Mouse (Mus musculus) heart, embryonic 14.5 days (tissue): ENCODE data around the gene Cd248. TPM values are rescaled to one million over a fixed set of nuclear protein-coding genes. Genes with fewer than 3 reads are reported as not detected.
A peak's percentile ranks its signal among the peaks of the same experiment; 100 is the strongest.

Experiments used
- ATAC-seq: fragments of 200-750 bp; cut with Nextera tagmentation; 2 replicates; pipeline ENCODE4 v1.8.0; 2017; ENCODE audit warnings: low read depth, moderate TSS enrichment; ENCODE audit not compliant: insufficient number of reproducible peaks, insufficient read depth, low FRiP score
- H3K27ac ChIP-seq, 2 experiments: fragments of 200-500 bp in 1 of 2; fragments of 300-500 bp in 1 of 2; sonication (generic) in 1 of 2; replicated peaks in 1 of 2; 2 replicates each; pipeline ENCODE4 v1.5.1; 2012 to 2014; ENCODE audit warnings: low read depth in 2 of 2, low read length in 2 of 2, control low read depth in 1 of 2, mild to moderate bottlenecking in 1 of 2, mixed read lengths in 1 of 2; ENCODE audit not compliant: control insufficient read depth in 1 of 2, insufficient read depth in 1 of 2
- H3K27me3 ChIP-seq: fragments of 300-500 bp; sonication (generic); 2 replicates; pipeline ENCODE4 v1.6.1; 2014; ENCODE audit warnings: mild to moderate bottlenecking, low read length, control low read depth; ENCODE audit not compliant: control insufficient read depth, insufficient read depth
- H3K36me3 ChIP-seq: fragments of 300-500 bp; sonication (generic); 2 replicates; pipeline ENCODE4 v1.6.1; 2014; ENCODE audit warnings: mild to moderate bottlenecking, control low read depth, low read length, mixed read lengths; ENCODE audit not compliant: control insufficient read depth, insufficient read depth
- H3K4me1 ChIP-seq, 2 experiments: fragments of 200-500 bp in 1 of 2; fragments of 300-500 bp in 1 of 2; sonication (generic) in 1 of 2; 2 replicates each; pipeline ENCODE4 v1.6.1; 2012 to 2014; ENCODE audit warnings: low read length in 2 of 2, control low read depth in 1 of 2, mixed read lengths in 1 of 2; ENCODE audit not compliant: control insufficient read depth in 2 of 2, insufficient read depth in 2 of 2
- H3K4me2 ChIP-seq: fragments of 300-500 bp; sonication (generic); 2 replicates; pipeline ENCODE4 v1.6.1; 2014; ENCODE audit warnings: mild to moderate bottlenecking, low read length
- H3K4me3 ChIP-seq, 2 experiments: fragments of 200-500 bp in 1 of 2; fragments of 300-500 bp in 1 of 2; sonication (generic) in 1 of 2; 2 replicates each; pipeline ENCODE4 v1.5.1; 2012 to 2014; ENCODE audit warnings: low read length in 2 of 2, mild to moderate bottlenecking in 2 of 2, control low read depth in 1 of 2, low read depth in 1 of 2, moderate library complexity in 1 of 2; ENCODE audit not compliant: control insufficient read depth in 1 of 2, insufficient read depth in 1 of 2
- H3K9ac ChIP-seq: fragments of 300-500 bp; sonication (generic); 2 replicates; pipeline ENCODE4 v1.6.1; 2014; ENCODE audit warnings: mild to moderate bottlenecking, low read length
- H3K9me3 ChIP-seq: fragments of 300-500 bp; sonication (generic); 2 replicates; pipeline ENCODE4 v1.6.1; 2016; ENCODE audit warnings: low read length, control low read depth; ENCODE audit not compliant: control insufficient read depth
- WGBS: fragments of 180-500 bp; shearing (Covaris S2); extraction: QIAGEN DNeasy Blood & Tissue Kit; methylation state at CpG from one replicate; pipeline ENCODE4 v1.1.7; 2014; 5-methylcytosine and 5-hydroxymethylcytosine counted together
- polyA plus RNA-seq: library from polyadenylated mRNA; unstranded; fragments of >200 nt; fragmentation: Nextera tagmentation; extraction: Ambion mirVana; gene quantifications from 2 replicates; pipeline ENCODE4 v1.2.1, GENCODE M21; 2014

Cd248 gene
- polyA plus RNA-seq: 15.3 and 16.8 TPM in 2 replicates

DNA sequence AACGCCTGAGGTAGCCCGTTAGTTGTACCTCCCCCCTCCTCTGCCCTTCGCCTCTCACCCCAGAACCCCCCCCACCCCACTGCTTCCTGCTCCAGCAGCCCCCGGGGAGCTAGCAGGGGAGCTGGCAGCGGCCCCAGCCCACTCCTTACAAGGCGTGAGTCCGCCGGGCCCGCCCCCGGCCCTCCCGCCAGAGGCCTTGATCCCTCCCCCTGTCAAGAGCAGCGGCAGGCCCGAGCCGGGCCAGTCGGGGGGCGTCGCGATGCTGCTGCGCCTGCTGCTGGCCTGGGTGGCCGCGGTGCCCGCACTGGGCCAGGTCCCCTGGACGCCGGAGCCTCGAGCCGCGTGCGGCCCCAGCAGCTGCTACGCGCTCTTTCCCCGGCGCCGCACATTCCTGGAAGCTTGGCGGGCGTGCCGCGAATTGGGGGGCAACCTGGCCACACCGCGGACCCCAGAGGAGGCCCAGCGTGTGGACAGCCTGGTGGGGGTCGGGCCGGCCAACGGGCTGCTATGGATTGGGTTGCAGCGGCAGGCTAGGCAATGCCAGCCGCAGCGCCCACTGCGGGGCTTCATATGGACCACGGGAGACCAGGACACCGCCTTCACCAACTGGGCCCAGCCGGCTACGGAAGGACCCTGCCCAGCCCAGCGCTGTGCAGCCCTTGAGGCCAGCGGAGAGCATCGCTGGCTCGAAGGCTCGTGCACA is at the start of gene Cd248:
Gene Cd248, plus strand, starts transcription at position 212 of the 703 bp plus-strand sequence.
- Histone ChIP-seq H3K4me2 (peak within 1 kb of the TSS; percentile 96), H3K4me3 (peak within 1 kb of the TSS; percentile 54), H3K9me3 (no peaks in the 10 kb centered on the region), H3K27me3 (peaks cover 6% of the 10 kb centered on the region; the same call in 1 of the 2 replicates), H3K27ac (peak within 1 kb of the TSS; percentile 14 to 79), H3K36me3 (no peaks in the 10 kb centered on the region), H3K9ac (peak within 1 kb of the TSS; percentile 80), H3K4me1 (peaks cover 28 to 37% of the 10 kb centered on the region in 2 experiments)
- whole genome bisulfite sequencing: 1% methylated on average over 54 of the region's 56 CpGs
- ATAC-seq: peak; percentile 77

DNA sequence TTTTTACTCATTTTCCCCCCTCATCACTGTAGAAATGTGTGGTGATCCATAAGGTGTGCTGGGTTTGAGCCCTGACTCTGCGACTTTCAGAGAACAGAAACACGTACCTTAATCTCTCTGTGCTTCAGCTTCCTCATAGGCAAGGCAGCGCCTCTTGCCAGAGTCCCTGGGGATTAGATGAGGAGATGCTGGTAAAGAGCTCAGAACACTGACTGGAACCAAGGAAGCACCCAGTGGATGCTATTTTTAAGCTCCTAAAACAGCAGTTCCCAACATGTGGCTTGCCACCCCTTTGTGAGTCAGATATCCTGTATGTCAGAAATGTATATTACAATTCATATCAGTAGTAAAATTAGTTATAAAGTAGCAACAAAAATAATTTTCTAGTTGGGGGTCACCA is 49.7 kb upstream of the Cd248 start:
- no peak for ATAC-seq

DNA sequence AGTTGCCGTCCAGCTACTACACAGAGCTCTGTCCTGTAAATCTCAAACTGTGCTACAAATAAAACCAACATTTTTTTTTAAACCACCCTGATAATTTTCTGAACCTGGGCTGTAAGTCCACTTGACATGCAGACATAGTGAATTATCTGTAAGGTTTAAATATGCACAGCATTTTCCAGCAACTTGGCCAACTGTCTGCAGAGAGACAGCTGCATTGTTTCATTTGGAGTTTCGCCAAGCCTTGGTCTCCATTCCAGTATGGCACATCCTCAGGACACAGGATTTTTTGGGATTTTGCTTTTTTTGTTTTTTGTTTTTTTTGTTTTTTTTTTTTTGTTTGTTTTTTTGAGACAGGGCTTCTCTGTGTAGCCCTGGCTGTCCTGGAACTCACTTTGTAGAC is 46.5 kb upstream of the Cd248 start:
- H3K36me3 ChIP-seq: peaks cover 9% of the 10 kb centered on the region
- H3K27me3 ChIP-seq: no peaks in the 10 kb centered on the region
- no peak for ATAC-seq
- H3K9ac ChIP-seq: no peak overlapping the region
- H3K4me2 ChIP-seq: no peak overlapping the region
- 73% methylated on average over 2 of the region's 2 CpGs for WGBS
- peaks cover 8 to 10% of the 10 kb centered on the region in 2 experiments for H3K4me1 ChIP-seq
- no peaks in the 10 kb centered on the region for H3K9me3 ChIP-seq
- no peak overlapping the region for H3K4me3 ChIP-seq
- no peak overlapping the region for H3K27ac ChIP-seq

More for the DNA sequence above, 49.7 kb upstream of the Cd248 start:
- 69% methylated on average over 3 of the region's 3 CpGs for WGBS
- Histone ChIP-seq H3K9ac (no peak overlapping the region), H3K36me3 (no peaks in the 10 kb centered on the region), H3K4me1 (peaks cover 14 to 18% of the 10 kb centered on the region in 2 experiments), H3K27me3 (no peaks in the 10 kb centered on the region), H3K4me2 (no peak overlapping the region), H3K4me3 (no peak overlapping the region), H3K27ac (no peak overlapping the region), H3K9me3 (no peaks in the 10 kb centered on the region)

DNA sequence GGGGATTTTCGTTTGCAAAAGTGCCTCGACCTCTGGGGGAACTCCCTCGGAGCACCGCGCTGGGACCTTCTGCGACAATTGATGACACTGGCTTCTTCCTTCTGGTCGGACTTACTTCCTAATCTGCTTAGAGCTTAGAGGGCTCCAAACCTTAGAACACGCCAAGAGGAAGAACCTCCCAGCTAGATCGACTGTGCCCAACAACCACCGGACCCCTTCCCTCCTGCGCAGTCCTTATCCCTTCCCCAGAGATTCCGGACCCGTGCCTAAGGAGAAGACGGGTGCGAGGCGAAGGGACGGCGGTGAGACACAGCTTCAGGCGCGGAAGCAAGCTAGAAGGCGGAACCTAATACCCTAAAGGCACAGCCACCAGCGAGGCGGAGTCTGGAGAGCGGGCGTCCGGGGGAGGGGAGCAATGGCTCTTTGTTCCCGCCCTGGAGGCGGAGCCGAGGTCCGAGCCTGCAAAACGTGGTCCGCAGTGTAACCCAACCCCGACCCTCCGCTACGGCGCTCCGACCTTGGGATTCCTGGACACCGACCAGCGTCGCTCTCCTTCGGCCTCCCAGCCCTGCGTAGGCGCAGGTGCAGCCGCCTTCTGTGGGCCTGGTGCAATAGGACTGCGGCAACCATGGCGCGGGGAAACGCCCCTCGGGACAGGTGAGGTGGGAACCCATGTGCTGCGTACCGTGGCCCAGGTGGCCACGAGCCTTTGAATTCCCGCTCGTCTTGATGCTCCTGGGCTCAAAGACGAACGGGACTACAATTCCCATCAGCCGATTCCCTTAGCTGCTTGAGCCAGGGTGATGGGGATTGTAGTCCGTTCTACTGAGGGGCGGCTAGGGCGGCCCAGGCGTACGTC is 44.0 kb upstream of the Cd248 start, which contains the start of gene Slc29a2:
Gene Slc29a2, plus strand, starts transcription at position 240 of the 859 bp plus-strand sequence.
- peak within 1 kb of the TSS; percentile 65 to 85 for H3K4me3 ChIP-seq
- no peaks in the 10 kb centered on the region for H3K9me3 ChIP-seq
- under 1% methylated on average over 59 of the region's 62 CpGs for WGBS
- peak within 1 kb of the TSS; percentile 81 for H3K4me2 ChIP-seq
- no peaks in the 10 kb centered on the region for H3K27me3 ChIP-seq
- peaks cover 2 to 6% of the 10 kb centered on the region in 2 experiments; a peak in 3 of 4 replicates for H3K4me1 ChIP-seq
- H3K9ac ChIP-seq: peak within 1 kb of the TSS; percentile 75
- peaks cover 33% of the 10 kb centered on the region for H3K36me3 ChIP-seq
- ATAC-seq: peak; percentile 95
- peak within 1 kb of the TSS; percentile 93 to 96 for H3K27ac ChIP-seq

- WGBS: 89% methylated on average over 8 of the region's 8 CpGs
- Histone ChIP-seq H3K4me1 (peaks cover 2 to 6% of the 10 kb centered on the region in 2 experiments; a peak in 3 of 4 replicates), H3K9me3 (no peaks in the 10 kb centered on the region), H3K36me3 (peaks cover 56% of the 10 kb centered on the region), H3K27ac (no peak overlapping the region), H3K4me3 (no peak overlapping the region), H3K9ac (no peak overlapping the region), H3K27me3 (no peaks in the 10 kb centered on the region), H3K4me2 (no peak overlapping the region)
- no peak for ATAC-seq
These were observed 41.8 kb upstream of the Cd248 start for GRCm38 (mm10) chr19:5026111-5026510.

DNA sequence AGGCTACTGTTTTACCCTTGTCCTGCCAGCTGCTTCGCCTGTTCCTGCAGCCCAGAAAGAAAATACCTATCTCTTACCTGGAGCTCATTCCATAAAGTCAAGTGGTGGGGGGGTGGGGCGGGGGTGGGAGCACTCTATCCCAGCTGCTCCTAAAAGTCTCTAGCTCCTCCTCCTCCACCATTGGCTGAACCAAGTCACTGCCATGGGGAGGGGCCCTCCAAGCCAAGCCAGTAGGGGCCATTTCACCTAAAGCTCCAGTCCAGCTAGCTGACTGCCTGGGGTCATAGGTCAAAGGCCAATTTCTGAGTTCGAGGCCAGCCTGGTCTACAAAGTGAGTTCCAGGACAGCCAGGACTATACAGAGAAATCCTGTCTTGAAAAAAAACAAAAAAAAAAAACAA is 35.2 kb upstream of the Cd248 start:
- 73% methylated on average over 3 of the region's 3 CpGs for WGBS
- Histone ChIP-seq H3K9ac (no peak overlapping the region), H3K27me3 (no peaks in the 10 kb centered on the region), H3K36me3 (peaks cover 44% of the 10 kb centered on the region), H3K27ac (no peak overlapping the region), H3K4me3 (no peak overlapping the region), H3K9me3 (no peaks in the 10 kb centered on the region), H3K4me2 (no peak overlapping the region), H3K4me1 (0 out of 4 replicates have a peak, but pooled peaks cover 0 to 3% of the 10 kb centered on the region in 2 experiments)
- ATAC-seq: no peak

DNA sequence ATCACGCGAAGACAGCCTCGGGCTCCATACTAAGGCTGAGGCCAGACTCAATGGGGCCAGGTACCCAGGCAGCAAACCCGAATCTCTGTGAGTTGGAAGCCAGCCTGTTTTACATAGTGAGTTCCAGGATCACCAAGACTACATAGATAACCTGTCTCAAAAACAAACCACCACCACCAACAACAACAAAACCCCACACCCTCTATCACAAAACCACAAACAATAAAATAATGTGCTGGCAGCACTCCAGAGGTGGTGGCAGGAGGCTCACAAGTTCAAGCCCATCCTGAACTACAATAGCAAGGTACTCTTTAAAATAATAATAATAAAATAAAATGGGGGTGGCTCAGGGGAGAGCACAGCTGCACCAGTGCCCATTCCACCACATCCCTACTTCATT is 31.3 kb upstream of the Cd248 start:
- ATAC-seq: no peak
- WGBS: 81% methylated on average over 4 of the region's 4 CpGs
- H3K27ac ChIP-seq: no peak overlapping the region
- H3K9ac ChIP-seq: no peak overlapping the region
- H3K36me3 ChIP-seq: peaks cover 5% of the 10 kb centered on the region
- no peak overlapping the region for H3K4me2 ChIP-seq
- H3K27me3 ChIP-seq: no peaks in the 10 kb centered on the region
- H3K4me1 ChIP-seq: peaks cover 11 to 20% of the 10 kb centered on the region in 2 experiments
- H3K4me3 ChIP-seq: no peak overlapping the region
- no peaks in the 10 kb centered on the region for H3K9me3 ChIP-seq
